Mouse (Mus musculus): ENCODE measurements around the gene Kcnip4.

The Kcnip4 gene

DNA sequence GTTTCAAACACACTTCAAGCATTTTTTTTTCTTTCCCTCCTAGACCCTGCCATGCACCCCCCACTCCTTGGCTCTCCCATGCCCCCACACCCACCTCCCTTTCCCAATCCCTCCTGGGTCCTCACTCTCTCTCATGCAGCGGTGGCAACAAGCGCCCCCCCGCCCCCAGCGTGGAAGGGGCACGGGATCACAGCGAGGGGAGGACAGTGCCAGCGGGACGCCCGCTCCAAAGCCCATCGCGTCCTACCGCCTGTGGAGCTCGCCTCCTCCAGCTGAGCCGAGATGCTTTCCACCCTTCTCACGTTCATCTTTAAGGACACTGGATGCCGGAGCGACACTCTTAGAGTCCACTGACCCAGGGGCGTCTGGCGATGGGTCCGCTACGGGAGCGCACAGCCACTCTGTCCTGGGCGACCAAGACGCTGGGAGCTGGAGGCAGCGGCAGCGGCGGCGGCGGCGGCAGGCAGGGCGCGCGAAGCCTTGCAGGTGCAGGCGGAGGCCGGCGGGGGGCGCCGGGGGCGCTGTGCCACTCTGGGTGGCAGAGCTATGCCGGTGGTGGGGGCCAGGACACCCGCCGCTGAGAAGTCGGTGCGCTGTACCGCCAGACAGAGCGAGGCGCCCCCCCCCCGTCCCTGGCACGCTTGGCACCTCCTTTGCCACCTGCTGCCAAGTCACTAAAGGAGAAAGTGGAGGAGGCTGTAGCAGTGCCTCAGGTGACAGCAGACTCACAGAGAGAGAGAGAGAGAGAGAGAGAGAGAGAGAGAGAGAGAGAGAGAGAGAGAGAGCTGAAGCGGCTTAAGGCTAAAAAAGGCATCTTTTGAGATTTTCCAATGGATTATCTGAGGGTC, at the start of gene Kcnip4:
Kcnip4 (minus strand) TSS at position 514 of the 848 bp plus-strand sequence.
- DNase-seq (ENCODE audit: low spot score in 2 of 2): peak; percentile 61 to 75

DNA sequence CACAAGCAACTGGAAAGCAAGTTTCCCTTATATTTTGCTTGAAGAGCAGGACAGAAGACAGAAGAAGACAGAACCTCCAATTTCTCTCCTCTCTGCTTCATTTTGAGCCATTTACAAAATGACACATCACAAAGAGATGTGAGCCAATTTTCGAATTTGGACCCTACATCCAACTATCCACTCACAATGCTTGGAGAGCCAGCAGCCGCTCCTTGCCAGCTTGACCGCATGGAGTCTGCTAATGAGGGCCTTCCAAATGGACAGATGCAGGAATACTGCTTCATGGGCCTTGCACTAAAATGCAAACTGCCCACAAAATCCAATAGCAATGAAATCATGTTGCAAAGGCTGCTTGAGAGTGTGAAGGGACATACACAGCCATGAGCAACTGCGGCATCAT, 47.2 kb upstream of the Kcnip4 start:
- DNase-seq (ENCODE audit: low spot score in 2 of 2): no peak

DNA sequence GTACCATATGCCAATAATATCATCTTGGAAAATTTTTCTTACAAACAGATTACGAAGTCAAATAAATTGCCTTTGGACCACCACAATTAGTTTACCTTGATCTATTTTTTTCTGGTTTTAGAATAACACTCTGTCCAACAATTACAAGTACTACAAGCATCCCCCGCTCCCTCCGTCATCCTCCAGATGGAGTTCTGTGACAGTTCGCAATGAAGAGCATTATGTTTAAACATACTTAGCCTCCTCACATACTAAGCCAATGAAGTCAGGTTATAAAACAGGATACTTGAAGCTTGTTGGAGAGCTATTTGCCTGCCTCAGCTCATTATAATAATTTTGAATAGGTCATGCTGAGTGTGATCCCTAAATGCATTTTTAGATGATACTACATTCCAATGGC, 39.0 kb upstream of the Kcnip4 start:
- no peak for DNase-seq (ENCODE audit: low spot score in 2 of 2)

DNA sequence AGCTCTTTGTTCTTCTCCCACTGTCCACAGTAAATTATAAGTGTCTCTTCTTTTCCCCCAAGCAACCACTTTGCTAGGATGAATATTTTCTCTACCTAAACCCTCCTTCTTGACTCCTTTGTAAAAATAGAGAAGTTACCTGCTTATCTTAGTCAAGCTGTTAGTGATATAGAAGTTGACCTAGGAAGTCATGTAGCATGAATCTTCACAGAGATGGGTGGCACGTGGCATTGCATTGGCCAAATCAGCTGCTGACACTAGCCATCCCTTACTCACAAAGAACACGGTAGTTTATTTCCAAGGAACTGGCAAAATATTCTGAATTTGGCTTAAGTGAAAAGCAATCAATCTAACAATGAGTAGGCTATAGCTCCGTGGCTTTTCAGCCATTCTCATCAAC, 32.7 kb upstream of the Kcnip4 start:
- no peak for DNase-seq (ENCODE audit: low spot score in 2 of 2)

DNA sequence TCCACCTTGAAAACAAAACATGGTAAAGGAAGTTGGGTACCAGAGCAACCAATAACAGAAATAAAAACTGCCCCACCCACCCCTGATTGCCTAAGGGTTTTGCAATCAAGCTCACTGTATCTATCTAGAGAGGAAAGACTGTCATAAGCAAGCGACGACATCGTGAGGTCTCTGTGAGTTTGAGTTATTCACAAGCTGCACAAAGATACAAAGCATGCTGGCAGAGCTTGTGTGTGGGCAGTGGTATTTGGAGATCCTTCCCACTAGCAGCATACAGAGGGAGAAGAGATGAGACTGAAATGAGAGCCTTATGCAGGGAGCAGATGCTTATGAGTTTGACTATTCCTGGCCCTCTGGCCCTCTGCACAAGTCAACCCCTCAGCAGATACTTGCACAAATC, 23.2 kb upstream of the Kcnip4 start:
- DNase-seq (ENCODE audit: low spot score in 2 of 2): peak; percentile 26 to 63

DNA sequence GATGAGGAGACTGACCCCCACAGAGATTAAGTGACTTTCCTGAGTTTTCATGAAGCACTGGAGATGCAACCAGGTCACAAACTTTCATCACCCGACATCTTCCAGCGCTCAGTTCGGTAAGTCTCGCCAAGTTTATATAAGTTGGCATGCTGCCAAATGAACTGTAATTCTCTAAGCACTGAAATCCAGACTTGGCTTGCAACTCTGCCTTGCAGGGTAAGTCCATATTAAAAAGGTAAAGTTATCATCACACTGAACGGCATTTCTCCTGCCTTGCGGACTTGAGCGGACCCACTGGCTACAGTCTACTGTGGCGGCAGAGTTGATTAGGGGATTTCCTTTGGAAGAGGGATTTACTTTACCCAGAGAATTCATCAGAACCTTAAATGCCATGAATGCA, 4.7 kb upstream of the Kcnip4 start:
- DNase-seq (ENCODE audit: low spot score in 2 of 2): no peak

DNA sequence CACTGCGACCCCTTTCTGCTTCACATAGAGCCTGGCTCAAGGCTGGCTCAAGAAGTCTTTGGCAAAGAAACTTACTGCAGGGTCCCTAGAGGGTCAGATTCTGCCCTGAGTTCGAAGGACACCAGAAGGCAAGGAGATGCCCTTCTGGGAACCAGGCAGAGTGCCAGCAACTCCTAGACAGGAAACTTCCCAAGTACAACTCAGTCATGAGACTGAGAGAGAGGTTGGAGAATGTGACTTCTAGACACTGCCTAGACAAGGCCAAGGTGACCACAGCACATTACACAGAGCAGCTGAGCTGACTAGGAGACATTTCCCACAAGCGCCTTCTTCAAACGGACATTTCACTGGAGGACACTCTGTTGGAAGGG, 520 bp upstream of the Kcnip4 start:
- DNase-seq (ENCODE audit: low spot score in 2 of 2): no peak

DNA sequence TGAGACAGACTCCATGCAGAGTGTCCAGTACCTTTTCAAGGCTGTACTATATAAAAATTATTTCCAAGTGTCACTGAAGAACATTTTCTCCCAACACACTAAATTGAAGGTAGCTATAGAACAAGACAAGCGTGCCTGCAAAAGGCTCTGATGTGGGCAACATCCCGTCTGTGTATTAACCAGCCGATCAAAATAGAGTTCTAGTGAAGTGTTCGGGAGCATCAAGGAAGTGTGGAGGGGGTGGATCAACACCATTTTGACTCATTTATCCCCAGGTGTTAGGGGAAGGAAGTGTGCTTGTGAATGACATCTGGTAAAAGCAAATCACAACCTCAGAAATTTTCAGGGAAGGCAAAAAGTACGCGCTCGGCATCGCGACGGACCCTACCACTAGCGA, 712 bp downstream of the Kcnip4 start:
- DNase-seq (ENCODE audit: low spot score in 2 of 2): no peak

DNA sequence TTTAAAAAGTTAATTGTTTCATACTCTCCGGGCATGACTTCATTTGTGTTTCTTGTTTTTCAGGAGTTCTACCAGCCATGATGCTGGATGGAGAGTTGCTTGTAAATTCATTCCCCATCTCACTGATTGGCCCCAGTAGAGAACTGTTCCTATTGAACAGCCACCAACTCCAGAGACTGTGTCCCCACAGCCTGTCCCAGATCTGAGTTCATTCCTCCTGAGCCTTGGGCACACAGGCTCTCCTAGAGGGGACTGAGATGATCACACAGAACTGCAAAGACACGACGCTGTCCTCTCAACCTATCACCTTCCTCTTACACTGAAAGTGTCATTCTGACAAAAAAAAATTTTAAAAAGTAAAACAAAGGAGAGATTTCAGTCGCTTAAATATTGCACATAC, 1.7 kb downstream of the Kcnip4 start:
- no peak for DNase-seq (ENCODE audit: low spot score in 2 of 2)

DNA sequence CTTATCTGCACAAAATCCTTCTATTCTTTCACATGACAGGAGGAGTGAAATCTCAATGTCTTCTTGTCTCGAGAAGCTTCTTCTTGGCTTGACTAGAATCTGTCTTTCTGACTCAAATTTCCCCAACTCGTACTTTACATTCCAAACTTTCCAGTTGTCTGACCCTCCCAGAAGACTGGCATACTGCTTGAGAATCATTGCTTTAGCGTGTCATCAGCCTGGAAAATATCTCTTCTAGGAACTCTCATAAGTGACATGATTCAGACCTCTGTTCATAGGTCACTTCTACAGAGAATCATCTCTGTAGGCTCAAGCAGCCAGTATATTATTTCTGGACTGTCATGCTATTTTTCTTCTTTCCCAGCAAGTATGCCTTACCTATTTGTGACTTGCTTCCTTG, 26.0 kb downstream of the Kcnip4 start:
- DNase-seq (ENCODE audit: low spot score in 2 of 2): no peak

DNA sequence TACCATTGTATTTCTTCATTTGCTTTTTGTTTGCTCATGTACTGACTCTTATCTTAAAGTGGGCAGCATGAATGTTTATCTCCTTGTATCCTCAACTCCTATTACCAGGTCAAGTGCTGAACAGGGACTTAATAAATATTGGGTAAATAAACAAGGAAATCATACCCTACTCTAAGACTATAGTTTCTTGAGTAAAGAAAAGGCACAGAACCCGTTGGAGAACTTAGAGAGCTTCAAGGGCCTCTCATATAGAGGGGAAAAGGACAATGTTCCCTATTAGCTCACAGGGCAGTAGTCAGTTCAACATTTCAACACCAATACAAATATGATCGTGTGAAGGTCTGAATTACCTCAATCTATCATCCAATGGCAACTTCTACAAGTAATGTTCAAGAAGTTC, 37.4 kb downstream of the Kcnip4 start:
- DNase-seq (ENCODE audit: low spot score in 2 of 2): no peak

DNA sequence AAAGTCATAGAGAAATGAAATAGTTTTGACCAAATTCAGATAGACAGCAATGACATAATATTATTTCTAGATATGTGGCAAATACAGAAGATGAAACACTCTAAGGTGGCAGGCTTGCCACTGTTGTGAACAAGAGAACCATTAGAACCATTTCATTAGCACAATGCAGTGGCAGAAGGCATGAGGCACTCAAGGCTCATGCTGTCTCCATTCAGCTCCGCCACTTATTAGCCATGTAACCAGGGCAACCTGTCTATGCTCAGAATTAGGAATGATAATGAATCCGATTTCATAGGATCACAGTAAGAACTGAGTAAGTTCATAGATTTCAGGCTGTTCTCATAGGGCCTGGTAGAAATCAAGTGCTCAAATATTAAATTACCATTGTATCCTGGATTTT, 54.0 kb downstream of the Kcnip4 start:
- DNase-seq (ENCODE audit: low spot score in 2 of 2): no peak

DNA sequence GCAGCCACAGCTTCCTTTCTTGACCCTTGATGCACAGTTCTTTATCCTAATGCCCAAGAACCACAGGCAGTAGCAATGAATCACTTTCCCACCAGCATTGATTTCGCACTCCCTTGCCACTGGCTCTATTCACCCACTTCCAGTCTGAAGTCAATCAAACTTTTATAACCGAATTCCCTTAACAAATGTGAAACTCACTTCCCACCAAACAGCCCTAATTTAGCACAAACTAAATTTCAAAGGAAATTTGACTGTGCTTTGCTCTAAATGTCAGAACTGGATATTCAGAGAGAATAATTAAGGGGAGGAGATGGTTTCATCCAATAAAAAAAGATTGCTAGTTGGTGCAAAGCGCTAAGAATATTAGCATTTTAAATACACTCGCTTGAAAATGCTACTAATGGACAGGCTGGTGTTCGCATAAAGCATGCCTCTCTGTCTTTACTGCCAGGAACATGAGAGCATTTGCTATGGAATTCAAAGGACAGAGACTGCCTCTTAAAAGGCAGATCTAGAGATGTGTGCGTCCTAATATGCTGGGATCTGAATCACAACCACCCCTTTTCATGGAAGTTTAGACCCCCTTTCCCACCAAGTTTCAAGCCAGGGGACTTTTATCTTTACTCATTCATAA, 63.9 kb downstream of the Kcnip4 start:
- no peak for DNase-seq (ENCODE audit: low spot score in 2 of 2)

DNA sequence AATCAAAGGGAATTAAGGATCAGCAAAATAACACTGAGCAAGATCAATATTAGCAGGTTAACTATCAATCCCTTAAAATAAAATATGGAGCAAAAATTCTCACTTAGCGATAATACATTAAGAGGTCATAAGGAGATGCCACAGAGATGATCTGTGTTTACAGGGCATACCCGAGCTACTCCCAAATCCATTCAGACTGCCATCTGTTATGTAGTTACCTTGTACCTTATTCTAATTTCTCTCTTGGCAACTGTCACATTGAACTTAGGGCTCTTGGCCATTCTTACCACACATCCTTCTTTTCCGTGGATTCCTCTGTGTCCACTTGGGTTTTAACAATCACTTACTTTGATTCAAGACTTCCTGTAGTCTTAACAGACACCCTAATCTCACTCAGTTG, 71.6 kb downstream of the Kcnip4 start:
- no peak for DNase-seq (ENCODE audit: low spot score in 2 of 2)

DNA sequence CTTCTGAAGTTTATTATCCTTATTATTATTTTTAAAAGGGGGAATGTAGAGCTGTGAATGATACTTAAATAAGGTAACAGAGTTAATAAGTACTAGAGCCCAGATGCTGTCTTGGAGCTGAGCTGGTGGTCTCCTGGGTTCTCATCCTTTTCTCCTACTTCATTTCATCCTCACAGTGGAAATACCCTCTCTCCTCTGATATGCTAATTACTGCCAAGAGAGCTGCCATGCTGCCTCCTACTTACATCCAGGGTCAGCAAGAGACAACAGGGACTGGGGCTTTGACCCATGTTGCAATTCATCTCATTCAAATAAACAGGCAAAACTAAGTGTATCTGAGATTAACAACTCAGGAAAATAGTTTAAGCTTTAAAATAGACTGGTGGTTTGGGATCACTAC, 73.4 kb downstream of the Kcnip4 start:
- DNase-seq (ENCODE audit: low spot score in 2 of 2): no peak

DNA sequence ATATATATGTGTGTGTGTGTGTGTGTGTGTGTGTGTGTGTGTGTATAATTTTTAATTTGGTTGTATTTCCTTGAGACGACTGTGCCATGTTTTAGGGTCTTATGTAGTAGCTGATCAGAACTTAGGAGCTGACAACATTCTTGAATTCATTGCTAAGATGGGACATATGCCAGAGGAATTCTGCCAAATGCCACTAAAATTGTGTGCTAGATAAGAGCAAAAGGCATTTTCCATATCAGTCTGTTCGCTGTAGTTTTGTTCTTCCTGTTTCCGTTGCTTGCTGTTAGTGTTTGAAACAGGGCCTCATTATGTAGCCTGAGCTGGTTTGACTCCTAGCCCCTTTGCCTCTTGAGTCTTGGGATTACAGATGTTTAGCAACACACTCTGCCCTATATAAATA, 73.8 kb downstream of the Kcnip4 start:
- no peak for DNase-seq (ENCODE audit: low spot score in 2 of 2)

DNA sequence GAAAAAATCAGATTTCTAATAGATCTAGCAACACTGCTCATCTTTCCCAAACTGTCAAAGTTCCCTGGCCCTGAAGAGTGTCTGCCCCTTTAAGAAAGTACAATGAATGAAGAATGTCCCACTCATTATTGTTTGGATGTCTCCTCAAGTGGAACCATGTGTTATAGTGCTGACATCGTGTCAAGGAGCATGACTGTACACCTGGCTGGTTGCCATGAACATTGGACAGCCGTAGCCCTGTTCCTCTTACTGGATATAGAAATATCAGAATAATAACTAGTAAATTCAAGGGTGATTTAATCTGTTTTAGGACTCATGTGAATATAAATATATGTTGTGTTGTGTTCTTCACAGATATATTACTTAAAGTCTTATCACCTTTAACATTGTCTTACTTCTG, 87.5 kb downstream of the Kcnip4 start:
- DNase-seq (ENCODE audit: low spot score in 2 of 2): no peak

DNA sequence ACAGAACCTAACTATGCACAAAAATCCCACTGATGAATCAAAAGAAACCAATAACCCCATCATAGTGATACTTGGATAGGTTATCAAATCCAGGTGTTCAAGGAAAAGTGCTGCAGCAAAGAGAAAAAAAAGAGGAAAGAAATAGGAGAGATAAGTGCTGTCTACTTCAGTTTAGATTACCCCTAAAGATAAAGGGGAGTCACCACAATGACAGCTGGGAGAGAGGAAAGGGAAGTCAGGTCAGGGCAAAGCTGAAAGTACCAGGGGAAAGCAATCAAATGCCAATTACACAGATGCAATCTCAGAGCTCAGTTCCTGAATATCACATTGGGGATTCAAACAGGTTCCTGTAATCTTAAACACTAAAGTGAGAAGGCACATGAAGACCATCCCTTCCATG, 97.0 kb downstream of the Kcnip4 start:
- no peak for DNase-seq (ENCODE audit: low spot score in 2 of 2)

DNA sequence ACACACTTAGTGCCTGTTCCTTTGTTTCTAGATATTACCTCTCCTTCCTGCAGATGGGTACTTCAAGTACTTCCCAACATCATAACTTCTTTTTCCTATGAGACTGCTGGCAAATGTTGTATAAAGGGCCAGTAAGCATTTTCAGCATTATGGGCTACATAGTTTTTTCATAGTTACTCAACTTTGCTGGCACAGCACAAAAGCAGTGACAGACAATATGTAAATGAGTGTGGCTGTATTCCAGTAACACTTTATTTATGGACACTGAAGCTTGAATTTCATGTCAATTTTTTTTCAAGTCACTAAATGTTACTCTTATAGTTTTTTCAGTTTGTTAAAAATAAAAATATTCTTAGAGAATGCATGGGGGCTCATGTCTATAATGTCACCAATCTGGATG, 105.0 kb downstream of the Kcnip4 start:
- no peak for DNase-seq (ENCODE audit: low spot score in 2 of 2)

DNA sequence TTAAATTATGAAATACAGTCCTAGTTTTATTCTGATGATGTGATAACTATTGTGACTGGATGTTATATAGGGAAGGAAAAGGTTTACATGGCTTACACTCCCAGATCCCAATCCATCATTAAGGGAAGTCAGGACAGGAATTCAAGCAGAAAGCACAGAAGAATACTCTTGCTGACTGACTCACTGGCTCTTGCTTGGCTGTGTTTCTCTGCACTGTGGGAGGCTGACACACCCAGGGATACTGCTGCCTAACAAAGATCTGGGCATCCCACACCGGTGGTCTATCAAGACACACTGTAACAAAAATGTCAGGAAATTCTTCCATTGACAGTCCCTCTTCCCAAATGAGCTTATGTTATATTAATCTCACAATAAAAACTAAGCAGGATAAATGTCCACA, 116.4 kb downstream of the Kcnip4 start:
- no peak for DNase-seq (ENCODE audit: low spot score in 2 of 2)

DNA sequence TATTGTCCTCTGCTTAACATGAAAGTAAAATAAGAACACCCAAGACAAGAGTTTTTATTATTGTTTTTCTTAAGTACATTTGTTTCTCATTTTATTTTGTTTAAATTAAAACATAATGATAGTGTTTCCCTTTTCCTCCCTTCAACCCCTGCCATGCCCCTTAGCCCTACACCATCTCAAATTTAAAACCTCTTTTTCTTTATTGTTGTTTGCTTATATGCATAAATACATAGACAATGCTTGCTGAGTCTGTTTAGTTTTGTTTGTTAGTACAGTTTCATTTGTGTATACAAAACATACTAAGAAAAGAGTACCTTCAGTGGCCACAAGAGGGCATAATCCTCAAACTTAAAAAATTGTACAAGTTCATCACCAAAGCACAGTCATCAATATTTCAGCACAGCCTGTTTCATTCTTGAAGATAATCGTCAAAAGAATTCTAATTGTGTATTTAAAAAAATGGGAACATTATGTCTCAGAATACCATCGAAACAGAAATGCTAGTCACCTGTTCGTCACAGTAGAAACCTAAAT, 154.1 kb downstream of the Kcnip4 start:
- no peak for DNase-seq (ENCODE audit: low spot score in 2 of 2)

DNA sequence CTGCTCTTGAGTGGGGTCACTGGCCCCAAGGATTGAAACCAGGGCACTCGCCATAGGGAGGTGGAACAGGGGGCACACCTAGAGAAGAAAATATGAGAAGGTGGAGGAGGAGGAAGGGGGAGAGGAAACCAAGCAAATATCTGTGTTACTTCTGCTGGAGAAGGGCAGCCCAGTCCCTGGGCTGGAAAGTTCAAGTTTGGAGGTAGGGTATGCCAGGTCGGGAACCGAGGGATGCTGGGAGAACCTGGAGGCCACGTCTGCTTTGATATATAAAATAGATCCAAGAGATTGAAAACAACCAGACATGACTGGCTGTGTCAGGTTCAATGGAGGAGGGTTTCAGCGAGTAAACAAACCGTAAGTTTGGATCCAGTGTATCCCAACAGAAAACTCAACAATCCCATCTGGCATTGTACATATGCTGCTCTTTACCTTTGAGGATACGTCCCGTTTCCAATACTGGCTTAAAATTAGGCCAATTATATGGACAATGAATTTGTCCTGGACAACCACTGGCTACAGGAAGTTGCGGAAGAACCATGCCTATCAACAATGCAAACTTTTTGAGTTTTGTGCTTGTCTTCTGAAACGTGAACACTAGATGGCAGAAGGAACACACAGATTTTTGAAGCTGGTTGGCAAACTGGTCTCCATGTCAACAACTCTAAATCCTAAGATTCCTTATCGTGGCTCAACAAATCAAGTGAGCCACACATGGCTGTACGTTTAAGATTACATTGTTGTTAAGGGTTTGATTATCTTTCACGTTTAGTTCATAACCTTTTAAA, 155.9 kb downstream of the Kcnip4 start:
- DNase-seq (ENCODE audit: low spot score in 2 of 2): no peak

DNA sequence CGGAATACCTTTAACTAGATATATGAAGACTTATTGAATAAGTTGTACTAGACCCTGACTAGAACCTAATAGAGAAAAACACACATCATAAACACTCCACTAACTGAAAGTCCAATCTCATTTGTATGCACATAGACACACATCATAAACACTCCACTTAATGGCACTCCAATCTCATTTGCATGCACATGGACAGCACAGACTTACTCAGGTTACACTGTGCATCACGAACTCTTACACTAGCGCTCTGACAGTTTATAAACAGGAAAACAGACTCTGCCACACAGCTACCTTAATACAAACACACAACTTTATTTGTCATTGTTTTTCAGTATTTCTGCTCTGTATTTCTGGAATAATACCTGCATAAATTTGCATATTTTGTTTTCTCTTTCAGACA, 168.3 kb downstream of the Kcnip4 start:
- DNase-seq (ENCODE audit: low spot score in 2 of 2): no peak
